Mouse (Mus musculus) limb, embryonic 11.5 days (tissue): ENCODE measurements around the gene P2ry2. TPM values are rescaled to one million over a fixed set of nuclear protein-coding genes. Genes with fewer than 3 reads are reported as not detected.

ENCODE experiments used
- ATAC-seq: fragments of 200-750 bp; cut with Nextera tagmentation; 2 replicates; pipeline ENCODE4 v1.8.0; 2017; ENCODE audit warnings: low read depth; ENCODE audit not compliant: insufficient number of reproducible peaks, low FRiP score, low TSS enrichment
- DNase-seq: peaks from one replicate; pipeline ENCODE4 v3.0.0-alpha.2; 2015; ENCODE audit warnings: low spot score
- H3K27ac ChIP-seq: fragments of 300-500 bp; sonication (generic); replicated peaks from 2 replicates; pipeline ENCODE4 v1.5.1; 2014; ENCODE audit warnings: low read depth, mild to moderate bottlenecking, low read length
- H3K27me3 ChIP-seq: fragments of 300-500 bp; sonication (generic); 2 replicates; pipeline ENCODE4 v1.6.1; 2014; ENCODE audit warnings: mild to moderate bottlenecking, low read length, mixed read lengths; ENCODE audit not compliant: control insufficient read depth, insufficient read depth
- H3K36me3 ChIP-seq: fragments of 300-500 bp; sonication (generic); 2 replicates; pipeline ENCODE4 v1.6.1; 2014; ENCODE audit warnings: mild to moderate bottlenecking, low read length, moderate library complexity, mixed read lengths; ENCODE audit not compliant: control insufficient read depth, insufficient read depth
- H3K4me1 ChIP-seq: fragments of 300-500 bp; sonication (generic); 2 replicates; pipeline ENCODE4 v1.6.1; 2014; ENCODE audit warnings: low read length, mixed read lengths; ENCODE audit not compliant: control insufficient read depth, insufficient read depth
- H3K4me2 ChIP-seq: fragments of 300-500 bp; sonication (generic); 2 replicates; pipeline ENCODE4 v1.6.1; 2014; ENCODE audit warnings: low read depth, mild to moderate bottlenecking, moderate library complexity; ENCODE audit not compliant: severe bottlenecking
- H3K4me3 ChIP-seq: fragments of 300-500 bp; sonication (generic); 2 replicates; pipeline ENCODE4 v1.5.1; 2014; ENCODE audit warnings: low read depth, low read length
- H3K9ac ChIP-seq: fragments of 300-500 bp; sonication (generic); 2 replicates; pipeline ENCODE4 v1.6.1; 2014; ENCODE audit warnings: mild to moderate bottlenecking, low read length
- H3K9me3 ChIP-seq: fragments of 300-500 bp; sonication (generic); 2 replicates; pipeline ENCODE4 v1.6.1; 2016; ENCODE audit warnings: low read length; ENCODE audit not compliant: control insufficient read depth
- WGBS: fragments of 180-500 bp; shearing (Covaris S2); extraction: QIAGEN DNeasy Blood & Tissue Kit; methylation state at CpG from one replicate; pipeline ENCODE4 v1.1.7; 2014; 5-methylcytosine and 5-hydroxymethylcytosine counted together
- polyA plus RNA-seq: library from polyadenylated mRNA; unstranded; fragments of >200 nt; fragmentation: Nextera tagmentation; extraction: Ambion mirVana; gene quantifications from 2 replicates; pipeline ENCODE4 v1.2.1, GENCODE M21; 2014

The P2ry2 gene
- polyA plus RNA-seq, 1 experiment from 2014 or later = 0.40 TPM

DNA sequence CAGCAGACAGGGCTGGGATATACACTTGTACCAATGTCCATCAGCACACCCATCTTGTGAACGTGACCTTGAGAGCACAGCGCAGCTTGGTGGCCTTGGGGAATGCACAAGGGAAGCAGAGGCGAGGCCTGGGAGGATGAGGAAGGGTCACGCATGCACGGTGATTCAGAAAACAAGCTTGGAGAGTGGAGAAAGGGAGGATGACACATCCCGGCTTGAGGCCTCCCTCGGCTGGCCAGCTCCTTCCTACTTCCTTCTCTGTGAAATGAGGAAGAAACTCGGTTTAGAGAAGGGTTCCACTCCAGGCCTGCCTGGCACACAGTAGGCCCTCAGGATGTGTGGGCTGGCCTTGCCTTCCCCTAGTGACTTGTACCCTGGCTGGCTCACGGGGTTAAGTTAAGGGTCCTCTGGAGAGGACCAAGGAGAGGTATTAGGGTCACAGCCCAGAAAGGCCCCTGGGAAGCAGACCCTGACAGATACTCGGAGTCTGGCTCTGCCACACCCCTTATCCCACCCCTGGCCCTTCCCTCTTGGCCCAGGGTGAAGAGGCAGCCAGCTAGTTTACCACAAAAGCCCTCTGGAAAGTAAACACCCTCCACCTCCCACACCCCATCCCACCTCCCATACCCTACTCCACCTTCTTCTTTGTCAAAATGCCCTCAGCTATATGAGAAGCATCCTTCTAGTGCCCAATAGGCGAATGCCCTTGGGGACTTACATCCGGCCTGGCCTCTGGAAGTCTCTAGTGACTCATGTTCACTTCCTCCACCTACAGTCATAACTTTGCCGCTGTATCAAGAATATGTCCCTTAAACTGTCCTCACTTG, 38.3 kb upstream of the P2ry2 start:
- H3K4me3 ChIP-seq = no peak overlapping the region
- no peak overlapping the region for H3K27ac ChIP-seq
- H3K4me1 ChIP-seq = no peaks in the 10 kb centered on the region; the same call in 1 of the 2 replicates
- H3K36me3 ChIP-seq = no peaks in the 10 kb centered on the region
- no peak overlapping the region for H3K4me2 ChIP-seq
- H3K27me3 ChIP-seq = no peaks in the 10 kb centered on the region
- DNase-seq = no peak
- H3K9me3 ChIP-seq = no peaks in the 10 kb centered on the region
- no peak overlapping the region for H3K9ac ChIP-seq
- 81% methylated on average over 13 of the region's 13 CpGs for whole genome bisulfite sequencing
- no peak for ATAC-seq

DNA sequence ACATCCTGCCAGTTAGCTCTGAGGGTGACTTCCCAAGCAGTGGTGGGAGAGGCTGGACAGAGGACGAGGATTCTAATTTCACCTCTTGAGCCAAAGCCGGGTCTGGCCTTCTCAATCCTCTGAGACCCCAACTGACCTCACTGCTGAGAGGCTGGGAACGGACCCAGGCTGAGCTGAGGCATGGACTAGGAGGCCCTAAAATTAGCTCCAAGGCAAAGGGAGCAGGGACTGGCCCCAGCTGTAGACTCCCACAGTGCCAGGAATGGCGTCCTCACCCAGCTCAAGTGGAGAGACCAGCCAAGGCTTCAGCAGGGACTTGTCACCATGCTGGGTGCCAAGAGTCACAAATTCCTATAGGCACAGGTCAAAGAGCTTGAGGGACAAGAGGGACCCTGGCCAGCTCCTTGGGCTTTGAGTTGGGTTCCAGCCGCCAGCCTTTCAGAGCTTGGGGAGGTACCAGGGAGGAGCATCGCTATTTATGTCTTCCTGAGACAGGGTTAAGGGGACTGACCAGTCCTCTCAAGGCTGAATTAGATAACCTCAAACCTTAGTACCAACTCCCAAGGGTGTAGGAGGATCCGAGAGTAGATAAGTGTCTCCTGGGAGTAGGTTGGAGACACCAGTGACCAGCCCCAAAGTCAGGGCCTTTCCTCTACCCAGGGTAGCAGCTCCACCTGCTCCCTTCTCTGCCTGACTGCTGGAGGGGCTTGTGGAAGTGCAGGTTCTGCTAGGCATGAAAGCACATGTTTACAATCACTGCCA, 36.8 kb upstream of the P2ry2 start:
- Histone ChIP-seq H3K4me1 (no peaks in the 10 kb centered on the region; the same call in 1 of the 2 replicates), H3K36me3 (no peaks in the 10 kb centered on the region), H3K4me2 (no peak overlapping the region), H3K4me3 (no peak overlapping the region), H3K9me3 (no peaks in the 10 kb centered on the region), H3K27me3 (no peaks in the 10 kb centered on the region), H3K27ac (no peak overlapping the region), H3K9ac (no peak overlapping the region)
- ATAC-seq = no peak
- DNase-seq = no peak
- WGBS = 69% methylated on average over 7 of the region's 7 CpGs

DNA sequence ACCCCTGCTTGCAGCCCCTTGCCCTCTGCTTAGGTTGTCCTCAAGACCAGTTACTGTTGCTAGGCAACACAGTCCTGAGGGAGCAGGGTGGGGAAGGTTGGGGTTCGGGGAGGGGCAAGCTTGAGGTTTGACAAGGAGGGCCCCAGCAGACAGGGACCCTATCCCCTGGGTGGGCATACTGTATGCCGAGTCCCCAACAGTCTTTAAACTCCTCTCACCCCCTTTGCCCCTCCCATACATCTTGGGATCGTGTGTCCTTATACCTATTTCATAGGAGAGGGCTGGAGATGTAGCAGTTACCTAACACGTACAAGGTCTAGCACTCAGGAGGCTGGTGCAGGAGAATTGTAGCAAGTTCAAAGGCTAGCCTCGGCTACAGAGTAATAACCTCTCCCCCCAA, 35.6 kb upstream of the P2ry2 start:
- no peaks in the 10 kb centered on the region for H3K27me3 ChIP-seq
- 73% methylated on average over 5 of the region's 5 CpGs for whole genome bisulfite sequencing

DNA sequence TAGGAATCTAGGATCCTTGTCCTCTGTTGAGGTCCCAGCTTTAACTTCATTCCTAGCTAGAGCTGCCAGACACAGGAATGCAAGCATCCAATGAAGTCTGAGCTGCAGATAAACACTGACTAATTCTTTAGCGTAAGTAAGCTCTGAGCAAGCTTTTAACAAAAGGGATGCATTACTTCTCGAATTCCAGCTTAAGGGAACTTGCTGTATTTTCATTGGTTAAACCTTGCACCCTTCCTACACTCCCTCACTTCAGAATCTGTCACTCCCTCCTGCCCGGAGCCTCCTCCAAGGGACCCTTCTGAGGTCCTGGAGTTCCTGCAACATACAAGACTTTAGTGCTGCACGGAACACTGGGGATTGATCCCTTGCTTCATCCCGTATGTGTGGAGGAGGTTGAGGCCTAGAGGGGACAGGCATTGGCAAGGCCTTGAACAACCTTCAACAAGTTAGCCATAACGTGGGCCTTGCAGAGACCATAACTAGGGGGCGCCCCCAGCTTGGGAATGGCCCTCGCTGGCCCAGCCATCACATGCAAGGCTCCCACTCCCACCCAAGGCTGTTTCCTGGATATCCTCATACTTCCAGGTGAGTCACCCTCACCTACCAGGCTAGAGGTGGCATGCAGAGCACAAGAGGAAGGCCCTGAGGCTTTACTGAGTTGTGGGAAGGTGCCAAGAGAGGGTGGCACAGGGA, 31.3 kb upstream of the P2ry2 start:
- H3K27ac ChIP-seq = no peak overlapping the region
- H3K4me2 ChIP-seq = no peak overlapping the region
- no peak overlapping the region for H3K4me3 ChIP-seq
- H3K36me3 ChIP-seq = no peaks in the 10 kb centered on the region
- DNase-seq (no peak), ATAC-seq (no peak)
- WGBS = 63% methylated on average over 8 of the region's 8 CpGs
- H3K9ac ChIP-seq = no peak overlapping the region
- H3K27me3 ChIP-seq = no peaks in the 10 kb centered on the region
- H3K9me3 ChIP-seq = no peaks in the 10 kb centered on the region
- no peaks in the 10 kb centered on the region for H3K4me1 ChIP-seq

More for the DNA sequence above, 35.6 kb upstream of the P2ry2 start:
- Histone ChIP-seq H3K9me3 (no peaks in the 10 kb centered on the region), H3K9ac (no peak overlapping the region), H3K4me2 (no peak overlapping the region), H3K4me1 (no peaks in the 10 kb centered on the region; the same call in 1 of the 2 replicates), H3K4me3 (no peak overlapping the region), H3K27ac (no peak overlapping the region), H3K36me3 (no peaks in the 10 kb centered on the region)
- ATAC-seq (no peak), DNase-seq (no peak)

DNA sequence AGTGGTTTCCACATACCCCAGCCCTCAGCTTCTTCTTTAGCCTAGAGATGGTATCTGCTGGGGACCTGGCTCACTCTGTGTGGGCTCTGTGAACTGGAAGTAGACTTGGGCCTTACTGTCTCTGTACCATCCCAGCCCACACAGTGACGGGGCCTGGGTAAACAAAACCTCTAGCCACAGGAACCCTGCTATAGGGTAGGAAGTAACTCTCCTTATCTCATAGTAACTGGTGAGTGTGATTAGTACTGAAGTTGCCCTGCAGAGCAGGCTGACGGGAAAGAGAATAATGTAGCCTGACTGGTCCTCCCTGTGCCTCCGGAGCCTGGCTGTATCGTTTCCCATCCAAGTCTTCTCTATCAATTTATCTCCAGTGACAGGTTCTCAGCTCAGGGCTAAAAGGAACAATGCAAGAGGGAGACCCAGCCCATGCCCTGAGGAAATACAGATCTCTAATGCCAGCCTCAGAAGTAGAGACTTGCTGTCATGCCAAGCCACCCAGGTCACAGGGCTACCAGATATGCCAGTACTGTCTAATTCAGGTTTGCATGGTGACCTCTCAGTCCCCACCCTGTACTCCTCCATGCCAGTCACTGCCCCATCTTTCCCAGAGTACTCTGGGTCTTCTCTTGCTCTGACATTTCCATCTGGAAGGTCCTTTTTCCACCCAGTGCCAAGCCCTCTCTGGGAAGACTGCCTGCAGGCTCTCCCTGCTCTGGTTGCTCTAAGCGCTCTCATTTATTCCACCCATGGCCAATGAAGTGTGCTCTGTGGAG, 29.5 kb upstream of the P2ry2 start:
- no peaks in the 10 kb centered on the region for H3K4me1 ChIP-seq
- no peaks in the 10 kb centered on the region for H3K27me3 ChIP-seq
- no peak overlapping the region for H3K27ac ChIP-seq
- H3K9me3 ChIP-seq = no peaks in the 10 kb centered on the region
- DNase-seq (no peak), ATAC-seq (no peak)
- H3K4me2 ChIP-seq = no peak overlapping the region
- H3K4me3 ChIP-seq = no peak overlapping the region
- H3K36me3 ChIP-seq = no peaks in the 10 kb centered on the region
- WGBS = 52% methylated on average over 5 of the region's 5 CpGs
- H3K9ac ChIP-seq = no peak overlapping the region

DNA sequence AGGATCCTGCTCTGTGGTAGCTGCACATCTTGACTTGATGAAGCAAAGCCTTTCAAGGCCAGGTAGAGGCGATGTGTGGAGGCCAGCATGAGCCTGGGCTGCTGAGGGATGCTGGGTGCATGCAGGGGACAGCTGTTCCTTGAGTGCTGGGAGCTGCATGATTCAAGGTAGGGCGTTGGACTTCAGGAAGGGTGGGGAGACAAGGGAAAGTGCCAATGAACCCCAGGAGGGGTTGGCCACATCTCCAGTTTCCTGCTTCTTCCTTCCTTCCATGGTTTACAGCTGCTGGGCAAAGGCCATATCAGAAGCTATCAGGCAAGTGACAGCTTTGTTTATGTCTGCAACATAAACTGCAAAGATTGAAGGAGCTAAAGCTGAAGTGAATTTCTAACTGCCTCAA, 28.9 kb upstream of the P2ry2 start:
- Histone ChIP-seq H3K4me1 (no peaks in the 10 kb centered on the region), H3K27ac (no peak overlapping the region), H3K4me2 (no peak overlapping the region), H3K27me3 (no peaks in the 10 kb centered on the region), H3K36me3 (no peaks in the 10 kb centered on the region), H3K9me3 (no peaks in the 10 kb centered on the region), H3K9ac (no peak overlapping the region), H3K4me3 (no peak overlapping the region)
- no peak for DNase-seq
- no peak for ATAC-seq
- WGBS = 74% methylated on average over 2 of the region's 2 CpGs

DNA sequence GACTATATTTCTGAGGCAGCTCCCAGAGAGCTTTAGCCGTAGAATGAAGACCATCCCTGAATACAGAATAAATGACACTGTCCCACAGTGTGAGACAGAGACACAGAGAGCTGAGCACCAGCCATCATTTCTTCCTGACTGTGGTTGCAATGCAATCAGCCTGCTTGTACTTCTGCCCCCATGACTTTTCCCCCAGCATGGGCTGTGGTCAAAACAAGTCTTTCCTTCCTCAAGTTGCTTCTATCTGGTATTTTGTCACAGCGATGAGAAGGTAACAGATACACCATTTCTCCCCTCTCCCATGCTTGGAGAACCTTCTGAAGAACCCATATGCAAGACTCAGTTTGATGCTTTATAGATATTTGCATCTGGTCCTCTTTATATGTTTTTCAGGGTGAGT, 20.7 kb upstream of the P2ry2 start:
- DNase-seq (no peak), ATAC-seq (no peak)
- no peaks in the 10 kb centered on the region for H3K27me3 ChIP-seq
- H3K4me3 ChIP-seq = no peak overlapping the region
- no peaks in the 10 kb centered on the region for H3K36me3 ChIP-seq
- H3K4me2 ChIP-seq = no peak overlapping the region
- H3K9me3 ChIP-seq = no peaks in the 10 kb centered on the region
- H3K9ac ChIP-seq = no peak overlapping the region
- no peaks in the 10 kb centered on the region for H3K4me1 ChIP-seq
- no peak overlapping the region for H3K27ac ChIP-seq
- whole genome bisulfite sequencing = 86% methylated on average over 2 of the region's 2 CpGs

DNA sequence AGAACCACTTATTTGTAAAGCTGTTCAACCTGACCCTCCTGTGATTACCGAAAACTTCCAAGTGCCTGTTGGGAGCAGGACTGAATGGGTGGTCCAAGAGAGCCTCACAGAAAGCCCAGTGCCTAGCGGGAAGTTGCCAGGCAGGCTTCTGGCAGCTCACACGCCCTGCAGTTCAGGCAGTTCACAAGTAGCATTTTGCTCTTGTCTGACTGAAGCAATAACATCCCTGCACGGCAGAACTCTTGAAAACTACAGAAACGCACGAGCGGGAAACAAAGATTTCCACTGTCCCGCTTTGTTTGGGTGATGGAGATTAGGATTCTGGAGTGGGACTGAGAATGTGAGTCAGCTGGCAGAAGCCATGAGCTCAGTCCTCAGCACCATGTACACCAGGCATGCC, 18.6 kb upstream of the P2ry2 start:
- no peaks in the 10 kb centered on the region for H3K27me3 ChIP-seq
- no peak for ATAC-seq

More for the DNA sequence above, 18.6 kb upstream of the P2ry2 start:
- 59% methylated on average over 8 of the region's 8 CpGs for WGBS
- no peak overlapping the region for H3K4me2 ChIP-seq
- no peak overlapping the region for H3K27ac ChIP-seq
- H3K9me3 ChIP-seq = no peaks in the 10 kb centered on the region
- H3K36me3 ChIP-seq = no peaks in the 10 kb centered on the region
- H3K4me1 ChIP-seq = no peaks in the 10 kb centered on the region
- H3K4me3 ChIP-seq = no peak overlapping the region
- DNase-seq = no peak
- no peak overlapping the region for H3K9ac ChIP-seq
